Mouse (Mus musculus): Measurements from ENCODE around the gene Kif22. TPM values are rescaled to one million over a fixed set of nuclear protein-coding genes. Genes with fewer than 3 reads are reported as not detected.
A peak's percentile ranks its signal among the peaks of the same experiment; 100 is the strongest.

The Kif22 gene
- total and polyA plus RNA-seq, 2 experiments from 2014 or later = 6.5 to 16.6 TPM

- no peak for TF ChIP-seq CTCF (IDR thresholded peaks at IDR 0.05; ENCODE audit: low read depth)
- H3K27ac ChIP-seq (ENCODE audit: low read depth, low read length) = peak within 1 kb of the TSS; percentile 99
- no peaks in the 10 kb centered on the region for H3K27me3 ChIP-seq (ENCODE audit: insufficient read depth, low read length)
- no peaks in the 10 kb centered on the region for H3K9me3 ChIP-seq (ENCODE audit: low read length)
- peak within 1 kb of the TSS; percentile 98 for H3K9ac ChIP-seq
- peaks cover 15% of the 10 kb centered on the region for H3K36me3 ChIP-seq (ENCODE audit: insufficient read depth)
- ATAC-seq = peak; percentile 94
- H3K4me1 ChIP-seq (ENCODE audit: insufficient read depth) = peaks cover 22% of the 10 kb centered on the region
- peak within 1 kb of the TSS; percentile 87 for H3K4me2 ChIP-seq (ENCODE audit: low read depth)
- WGBS = under 1% methylated on average over 36 of the region's 63 CpGs
- peak within 1 kb of the TSS; percentile 97 for H3K4me3 ChIP-seq (ENCODE audit: low read depth, low read length)
- peak; percentile 100 for DNase-seq
Observed at GRCm38 (mm10) chr7:127026984-127027726, 15.1 kb downstream of the Kif22 start, which contains the start of gene Maz. Gene Maz (minus strand): TSS chr7:127027037.

GRCm38 (mm10) chr7:127026616-127026983, 15.7 kb downstream of the Kif22 start:
- Histone ChIP-seq H3K9ac (peak overlapping the region; percentile 98), H3K4me1 (ENCODE audit: insufficient read depth) (peaks cover 24% of the 10 kb centered on the region), H3K27ac (ENCODE audit: low read depth, low read length) (peak overlapping the region; percentile 99), H3K4me2 (ENCODE audit: low read depth) (peak overlapping the region; percentile 87), H3K27me3 (ENCODE audit: insufficient read depth, low read length) (no peaks in the 10 kb centered on the region), H3K4me3 (ENCODE audit: low read depth, low read length) (peak overlapping the region; percentile 97), H3K9me3 (ENCODE audit: low read length) (no peaks in the 10 kb centered on the region), H3K36me3 (ENCODE audit: insufficient read depth) (peaks cover 17% of the 10 kb centered on the region)
- peak; percentile 92 for DNase-seq
- peak; percentile 1; the same call in 1 of the 2 replicates for ATAC-seq
- no peak for TF ChIP-seq CTCF (IDR thresholded peaks at IDR 0.05; ENCODE audit: low read depth)
- WGBS = 20% methylated on average over 1 of the region's 48 CpGs

GRCm38 (mm10) chr7:127026161-127026600, 16.1 kb downstream of the Kif22 start:
- no peaks in the 10 kb centered on the region for H3K9me3 ChIP-seq (ENCODE audit: low read length)
- H3K27ac ChIP-seq (ENCODE audit: low read depth, low read length) = peak overlapping the region; percentile 99
- peak overlapping the region; percentile 87 for H3K4me2 ChIP-seq (ENCODE audit: low read depth)
- TF ChIP-seq CTCF (IDR thresholded peaks at IDR 0.05; ENCODE audit: low read depth) = no peak
- 9% methylated on average over 9 of the region's 48 CpGs for WGBS
- peak overlapping the region; percentile 97 for H3K4me3 ChIP-seq (ENCODE audit: low read depth, low read length)
- peaks cover 17% of the 10 kb centered on the region for H3K36me3 ChIP-seq (ENCODE audit: insufficient read depth)
- peaks cover 28% of the 10 kb centered on the region for H3K4me1 ChIP-seq (ENCODE audit: insufficient read depth)
- no peaks in the 10 kb centered on the region for H3K27me3 ChIP-seq (ENCODE audit: insufficient read depth, low read length)
- peak overlapping the region; percentile 98 for H3K9ac ChIP-seq
- ATAC-seq (peak; percentile 1; the same call in 1 of the 2 replicates), DNase-seq (peak; percentile 58)

GRCm38 (mm10) chr7:127025556-127026160, 16.6 kb downstream of the Kif22 start:
- Histone ChIP-seq H3K9me3 (ENCODE audit: low read length) (no peaks in the 10 kb centered on the region), H3K27ac (ENCODE audit: low read depth, low read length) (peak overlapping the region; percentile 99), H3K4me1 (ENCODE audit: insufficient read depth) (peaks cover 28% of the 10 kb centered on the region), H3K27me3 (ENCODE audit: insufficient read depth, low read length) (no peaks in the 10 kb centered on the region), H3K4me3 (ENCODE audit: low read depth, low read length) (peak overlapping the region; percentile 97), H3K4me2 (ENCODE audit: low read depth) (peak overlapping the region; percentile 87), H3K9ac (peak overlapping the region; percentile 98), H3K36me3 (ENCODE audit: insufficient read depth) (peaks cover 17% of the 10 kb centered on the region)
- no peak for TF ChIP-seq CTCF (IDR thresholded peaks at IDR 0.05; ENCODE audit: low read depth)
- no peak for ATAC-seq
- no peak for DNase-seq
- WGBS = 2% methylated on average over 56 of the region's 65 CpGs

GRCm38 (mm10) chr7:127024755-127025555, 17.3 kb downstream of the Kif22 start:
- under 1% methylated on average over 30 of the region's 30 CpGs for WGBS
- Histone ChIP-seq H3K27me3 (ENCODE audit: insufficient read depth, low read length) (no peaks in the 10 kb centered on the region), H3K4me3 (ENCODE audit: low read depth, low read length) (peak overlapping the region; percentile 97), H3K27ac (ENCODE audit: low read depth, low read length) (peak overlapping the region; percentile 99), H3K36me3 (ENCODE audit: insufficient read depth) (peaks cover 17% of the 10 kb centered on the region), H3K9me3 (ENCODE audit: low read length) (no peaks in the 10 kb centered on the region), H3K9ac (peak overlapping the region; percentile 98), H3K4me2 (ENCODE audit: low read depth) (peak overlapping the region; percentile 87), H3K4me1 (ENCODE audit: insufficient read depth) (peaks cover 35% of the 10 kb centered on the region)
- peak; percentile 86 for TF ChIP-seq CTCF (IDR thresholded peaks at IDR 0.05; ENCODE audit: low read depth)
- ATAC-seq (peak; percentile 50), DNase-seq (peak; percentile 88)

- WGBS = 11% methylated on average over 19 of the region's 19 CpGs
- Histone ChIP-seq H3K36me3 (ENCODE audit: insufficient read depth) (peaks cover 17% of the 10 kb centered on the region), H3K27ac (ENCODE audit: low read depth, low read length) (peak overlapping the region; percentile 99; the same call in 1 of the 2 replicates), H3K9me3 (ENCODE audit: low read length) (no peaks in the 10 kb centered on the region), H3K27me3 (ENCODE audit: insufficient read depth, low read length) (no peaks in the 10 kb centered on the region), H3K9ac (peak overlapping the region; percentile 98), H3K4me1 (ENCODE audit: insufficient read depth) (peaks cover 44% of the 10 kb centered on the region), H3K4me3 (ENCODE audit: low read depth, low read length) (peak overlapping the region; percentile 97), H3K4me2 (ENCODE audit: low read depth) (peak overlapping the region; percentile 87)
- TF ChIP-seq CTCF (IDR thresholded peaks at IDR 0.05; ENCODE audit: low read depth) = no peak
- DNase-seq (no peak), ATAC-seq (no peak)
Observed at GRCm38 (mm10) chr7:127023896-127024690, 18.2 kb downstream of the Kif22 start.
